Mouse (Mus musculus) spleen, adult 2 months (tissue): ENCODE data around the gene Ugt1a10. TPM values are rescaled to one million over a fixed set of nuclear protein-coding genes. Genes with fewer than 3 reads are reported as not detected.
"Not testable (repeated sequence)": the region's sequence is repeated elsewhere in the genome, so short reads cannot be mapped to it uniquely, and the experiment has no call there.

Source experiments
- DNase-seq, 2 experiments: peaks; one replicate each; pipeline versions ENCODE4 v3.0.0 to v3.0.0-alpha.2; 2012 to 2021; ENCODE audit warnings: low spot score in 2 of 2, low read depth in 1 of 2
- H3K27ac ChIP-seq: fragments of 200-500 bp; 2 replicates; pipeline ENCODE4 v1.5.1; 2012; ENCODE audit warnings: low read length, inconsistent platforms; ENCODE audit not compliant: insufficient read depth
- H3K27me3 ChIP-seq: fragments of 200-500 bp; 2 replicates; pipeline ENCODE4 v1.6.1; 2012; ENCODE audit warnings: mild to moderate bottlenecking, moderate library complexity, low read length, inconsistent platforms; ENCODE audit not compliant: control insufficient read depth, insufficient read depth
- H3K36me3 ChIP-seq: fragments of 200-500 bp; 2 replicates; pipeline ENCODE4 v1.6.1; 2012; ENCODE audit warnings: mild to moderate bottlenecking, low read length, inconsistent platforms; ENCODE audit not compliant: control insufficient read depth, insufficient read depth
- H3K4me1 ChIP-seq: fragments of 200-500 bp; 2 replicates; pipeline ENCODE4 v1.6.1; 2011; ENCODE audit warnings: inconsistent platforms; ENCODE audit not compliant: control insufficient read depth, insufficient read depth, insufficient read length
- H3K4me3 ChIP-seq: fragments of 200-500 bp; 2 replicates; pipeline ENCODE4 v1.5.1; 2011; ENCODE audit warnings: mild to moderate bottlenecking, inconsistent platforms; ENCODE audit not compliant: insufficient read depth, insufficient read length; ENCODE audit errors: extremely low read depth
- CTCF ChIP-seq: fragments of 200-500 bp; IDR thresholded peaks from 2 replicates; pipeline ENCODE4 v1.5.1; 2011; ENCODE audit warnings: mild to moderate bottlenecking, inconsistent platforms; ENCODE audit not compliant: insufficient read depth, insufficient read length, insufficient replicate concordance; ENCODE audit errors: extremely low read depth
- POLR2A ChIP-seq: fragments of 200-500 bp; IDR thresholded peaks from 2 replicates; pipeline ENCODE4 v1.6.1; 2011; ENCODE audit warnings: low read depth, low read length, inconsistent platforms
- WGBS: fragments of 180-500 bp; shearing (Covaris S2); methylation state at CpG from one replicate; pipeline ENCODE4 v1.1.7; 2018; 5-methylcytosine and 5-hydroxymethylcytosine counted together
- polyA plus RNA-seq: library from polyadenylated mRNA; depleted of rRNA; stranded (reverse); fragments of >200 nt; gene quantifications from 2 replicates; pipeline ENCODE4 v1.2.3, GENCODE M21; 2012

Ugt1a10 gene
- polyA plus RNA-seq, 1 experiment, result not detected

DNA sequence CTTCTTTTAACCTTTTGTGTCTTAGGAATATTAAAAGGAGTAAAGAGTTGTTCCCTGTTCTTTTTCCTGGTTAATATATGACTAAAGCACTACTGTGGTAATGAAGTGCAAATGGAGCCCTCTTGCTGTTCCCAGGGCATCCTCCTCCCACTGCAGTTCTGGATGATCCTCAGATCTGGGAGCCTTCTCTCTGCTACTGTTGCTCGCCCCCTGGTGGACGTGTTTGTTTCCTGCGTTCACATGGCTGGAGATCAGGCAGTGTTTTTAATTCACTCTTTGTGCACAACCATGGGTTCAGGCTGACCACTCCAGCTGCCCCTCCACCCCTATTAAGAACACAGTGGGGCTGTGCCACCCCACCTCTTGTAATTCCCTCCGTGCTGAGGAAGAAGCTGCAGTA is 65.4 kb downstream of the Ugt1a10 start:
- H3K27me3 ChIP-seq, H3K27ac ChIP-seq, H3K4me3 ChIP-seq, H3K36me3 ChIP-seq, DNase-seq, H3K4me1 ChIP-seq: not testable (repeated sequence)
- WGBS, result 35% methylated on average over 4 of the region's 4 CpGs

GRCm38 (mm10) chr1:88121521-88121920 is 66.3 kb downstream of the Ugt1a10 start:
- not testable (repeated sequence) for H3K36me3 ChIP-seq, H3K27me3 ChIP-seq, H3K27ac ChIP-seq, DNase-seq, H3K4me1 ChIP-seq, H3K4me3 ChIP-seq
- no CpG with 5 or more reads among the region's 1 CpGs for WGBS

GRCm38 (mm10) chr1:88125827-88126360 is 70.7 kb downstream of the Ugt1a10 start:
- not testable (repeated sequence) for H3K4me3 ChIP-seq, DNase-seq, H3K27me3 ChIP-seq, H3K4me1 ChIP-seq, H3K36me3 ChIP-seq, H3K27ac ChIP-seq
- 75% methylated on average over 4 of the region's 4 CpGs for WGBS

DNA sequence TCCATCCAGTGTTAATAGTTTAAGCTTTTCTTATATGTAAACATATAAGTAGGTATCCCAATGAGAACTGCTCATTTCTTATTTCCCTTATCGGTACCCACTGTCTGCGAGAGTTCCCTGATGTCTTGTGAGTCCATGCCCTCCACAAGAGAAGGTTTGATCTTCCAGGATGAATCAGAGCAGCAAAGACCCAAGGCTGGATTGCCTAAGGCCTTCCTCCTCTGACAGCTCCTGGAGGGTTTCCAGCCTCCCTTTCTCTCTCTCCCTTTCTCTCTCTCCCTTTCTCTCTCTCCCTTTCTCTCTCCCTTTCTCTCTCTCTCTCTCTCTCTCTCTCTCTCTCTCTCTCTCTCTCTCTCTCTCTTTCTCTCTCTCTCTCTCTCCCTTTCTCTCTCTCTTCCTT is 73.9 kb downstream of the Ugt1a10 start:
- 96% methylated on average over 2 of the region's 2 CpGs for WGBS
- not testable (repeated sequence) for H3K4me1 ChIP-seq, H3K36me3 ChIP-seq, DNase-seq, H3K27me3 ChIP-seq, H3K27ac ChIP-seq, H3K4me3 ChIP-seq

GRCm38 (mm10) chr1:88130223-88130622 is 75.0 kb downstream of the Ugt1a10 start:
- H3K27ac ChIP-seq, H3K4me3 ChIP-seq, DNase-seq, H3K27me3 ChIP-seq, H3K36me3 ChIP-seq, H3K4me1 ChIP-seq: not testable (repeated sequence)
- 87% methylated on average over 1 of the region's 1 CpGs for WGBS

DNA sequence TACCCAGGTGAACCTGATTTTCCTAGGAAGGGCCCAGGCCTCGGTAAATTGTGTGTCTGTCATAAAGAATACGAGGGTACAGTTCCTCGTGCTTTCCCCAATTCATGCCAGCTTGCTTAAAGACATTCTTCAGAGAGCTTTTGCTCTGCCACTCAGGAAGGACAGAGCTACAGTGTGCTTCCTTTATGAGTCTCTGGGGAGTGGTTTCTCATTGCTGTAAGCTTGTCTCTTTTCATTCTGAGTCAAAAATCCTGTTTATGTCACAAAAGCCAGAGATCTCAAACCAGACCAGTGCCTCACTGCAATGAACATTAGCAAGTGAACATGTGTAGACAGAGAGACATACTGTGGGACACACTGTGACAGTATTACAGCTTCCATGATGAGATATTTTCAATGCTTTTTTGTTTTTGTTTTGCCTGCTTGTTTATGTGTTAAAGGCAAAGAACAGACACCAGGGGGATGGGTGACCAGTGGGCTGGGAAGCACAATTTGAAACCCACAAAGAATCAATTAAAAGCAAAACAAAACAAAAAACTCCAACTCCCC is 78.8 kb downstream of the Ugt1a10 start:
- H3K4me1 ChIP-seq, result no peaks in the 10 kb centered on the region
- H3K27ac ChIP-seq, result no peak overlapping the region
- no peak for DNase-seq
- no peaks in the 10 kb centered on the region for H3K36me3 ChIP-seq
- H3K4me3 ChIP-seq, result no peak overlapping the region
- no peaks in the 10 kb centered on the region for H3K27me3 ChIP-seq
- 2% methylated on average over 3 of the region's 3 CpGs for WGBS
- TF ChIP-seq CTCF, result no peak
- no peak for TF ChIP-seq POLR2A

DNA sequence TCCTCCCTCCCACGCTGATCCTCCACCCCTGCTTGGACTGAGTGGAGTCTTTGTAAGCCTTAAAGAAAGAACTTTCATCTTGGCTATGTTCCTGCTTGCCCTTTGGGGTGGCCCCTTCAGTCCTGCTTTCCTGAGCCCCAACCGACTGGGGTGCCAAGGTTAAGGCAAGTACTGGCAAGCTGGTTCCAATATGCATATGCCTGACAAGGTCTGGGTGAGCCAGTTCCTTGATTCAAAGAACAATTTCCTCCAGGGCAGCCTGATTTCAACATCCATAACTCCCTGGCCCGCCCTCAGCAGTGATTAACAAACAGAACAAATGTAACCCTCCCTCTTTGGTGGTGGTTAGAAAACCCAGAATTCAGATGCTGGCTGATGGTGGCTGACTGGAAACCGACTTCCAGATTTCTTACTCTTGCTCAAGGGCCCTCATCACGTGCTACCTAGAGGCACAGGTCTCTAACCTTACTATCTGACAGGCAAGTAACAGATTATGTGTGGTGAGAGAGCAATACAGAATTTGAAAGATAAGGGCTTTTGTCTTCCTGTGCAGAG is 79.3 kb downstream of the Ugt1a10 start, which contains the start of gene Ugt1a6a:
TSS of gene Ugt1a6a (plus strand) at position 353 of the 555 bp plus-strand sequence.
- H3K27ac ChIP-seq, H3K4me1 ChIP-seq, H3K36me3 ChIP-seq, H3K4me3 ChIP-seq, H3K27me3 ChIP-seq, DNase-seq: not testable (repeated sequence)
- 18% methylated on average over 5 of the region's 5 CpGs for WGBS

- H3K27me3 ChIP-seq, H3K4me1 ChIP-seq, H3K27ac ChIP-seq, H3K36me3 ChIP-seq, DNase-seq, H3K4me3 ChIP-seq: not testable (repeated sequence)
- WGBS, result 93% methylated on average over 6 of the region's 6 CpGs
Measured at GRCm38 (mm10) chr1:88135229-88135904, 80.2 kb downstream of the Ugt1a10 start.
